Mouse (Mus musculus) cortical plate, adult 2 months (tissue): ENCODE measurements around the gene Mei1. TPM values are rescaled to one million over a fixed set of nuclear protein-coding genes. Genes with fewer than 3 reads are reported as not detected.

Experiments
- H3K27ac ChIP-seq: fragments of 200-500 bp; 2 replicates; pipeline ENCODE4 v1.5.1; 2012; ENCODE audit warnings: low read length, control low read depth, inconsistent platforms; ENCODE audit not compliant: insufficient read depth
- H3K4me1 ChIP-seq: fragments of 200-500 bp; 2 replicates; pipeline ENCODE4 v1.6.1; 2011; ENCODE audit warnings: low read length; ENCODE audit not compliant: control insufficient read depth, insufficient read depth
- H3K4me3 ChIP-seq: fragments of 200-500 bp; 2 replicates; pipeline ENCODE4 v1.5.1; 2011; ENCODE audit warnings: mild to moderate bottlenecking, low read length, control low read depth; ENCODE audit not compliant: insufficient read depth
- CTCF ChIP-seq: fragments of 200-500 bp; IDR thresholded peaks from 2 replicates; pipeline ENCODE4 v1.5.1; 2011; ENCODE audit warnings: mild to moderate bottlenecking, control low read depth, low read length; ENCODE audit not compliant: insufficient read depth; ENCODE audit errors: extremely low read depth
- POLR2A ChIP-seq: fragments of 200-500 bp; IDR thresholded peaks from 2 replicates; pipeline ENCODE4 v1.6.1; 2011; ENCODE audit warnings: mild to moderate bottlenecking, low read length, control low read depth; ENCODE audit not compliant: insufficient read depth; ENCODE audit errors: extremely low read depth
- polyA plus RNA-seq: library from polyadenylated mRNA; depleted of rRNA; stranded (reverse); fragments of >200 nt; gene quantifications from 2 replicates; pipeline ENCODE4 v1.2.3, GENCODE M21; 2012; rRNA removed

Mei1 gene
- 6.1 and 7.9 TPM in 2 replicates for polyA plus RNA-seq

- Histone ChIP-seq H3K4me1 (no peaks in the 10 kb centered on the region), H3K27ac (no peak within 1 kb of the TSS), H3K4me3 (peak within 1 kb of the TSS; percentile 13)
- TF ChIP-seq POLR2A (no peak), CTCF (no peak)
Observed at GRCm38 (mm10) chr15:82069898-82070297, at the start of gene Mei1. TSS of gene Mei1 (plus strand) at chr15:82069996.

- Histone ChIP-seq H3K4me1 (no peaks in the 10 kb centered on the region), H3K27ac (no peak overlapping the region), H3K4me3 (no peak overlapping the region)
- no peak for TF ChIP-seq CTCF
Observed at GRCm38 (mm10) chr15:82022535-82023088, 47.2 kb upstream of the Mei1 start.

GRCm38 (mm10) chr15:82023965-82024635 is 45.7 kb upstream of the Mei1 start:
- TF ChIP-seq CTCF (no peak), POLR2A (no peak)
- no peak overlapping the region for H3K27ac ChIP-seq
- no peak overlapping the region for H3K4me3 ChIP-seq
- H3K4me1 ChIP-seq: no peaks in the 10 kb centered on the region

GRCm38 (mm10) chr15:82027276-82027675 is 42.5 kb upstream of the Mei1 start:
- Histone ChIP-seq H3K27ac (no peak overlapping the region), H3K4me1 (no peaks in the 10 kb centered on the region), H3K4me3 (no peak overlapping the region)
- TF ChIP-seq POLR2A (no peak), CTCF (no peak)

GRCm38 (mm10) chr15:82027726-82028125 is 42.1 kb upstream of the Mei1 start:
- no peak overlapping the region for H3K4me3 ChIP-seq
- TF ChIP-seq CTCF: no peak
- H3K4me1 ChIP-seq: no peaks in the 10 kb centered on the region
- no peak overlapping the region for H3K27ac ChIP-seq

GRCm38 (mm10) chr15:82032386-82032785 is 37.4 kb upstream of the Mei1 start:
- H3K27ac ChIP-seq: no peak overlapping the region
- no peak overlapping the region for H3K4me3 ChIP-seq
- TF ChIP-seq CTCF (no peak), POLR2A (no peak)
- H3K4me1 ChIP-seq: no peaks in the 10 kb centered on the region

- no peak within 1 kb of the TSS for H3K27ac ChIP-seq
Observed at GRCm38 (mm10) chr15:82033762-82034161, 36.0 kb upstream of the Mei1 start, which contains the start of gene Desi1. TSS of gene Desi1 (minus strand) at chr15:82033862.

GRCm38 (mm10) chr15:82035904-82036689 is 33.7 kb upstream of the Mei1 start:
- Histone ChIP-seq H3K27ac (no peak overlapping the region), H3K4me3 (no peak overlapping the region), H3K4me1 (no peaks in the 10 kb centered on the region)
- TF ChIP-seq POLR2A: no peak
- 0 out of 2 replicates have a peak, but pooled peaks have one; percentile 13 for TF ChIP-seq CTCF

More at GRCm38 (mm10) chr15:82033762-82034161, 36.0 kb upstream of the Mei1 start, which contains the start of gene Desi1:
- TF ChIP-seq POLR2A (no peak), CTCF (no peak)
- H3K4me1 ChIP-seq: no peaks in the 10 kb centered on the region
- no peak within 1 kb of the TSS for H3K4me3 ChIP-seq

- Histone ChIP-seq H3K4me1 (0 out of 2 replicates have a peak, but pooled peaks cover 2% of the 10 kb centered on the region), H3K27ac (no peak overlapping the region), H3K4me3 (no peak overlapping the region)
- TF ChIP-seq CTCF: peak; percentile 83
- no peak for TF ChIP-seq POLR2A
Observed at GRCm38 (mm10) chr15:82040650-82041049, 29.1 kb upstream of the Mei1 start.
